Mouse (Mus musculus): ENCODE measurements around the gene Btbd16. TPM values are rescaled to one million over a fixed set of nuclear protein-coding genes. Genes with fewer than 3 reads are reported as not detected.

Btbd16 gene
- polyA plus RNA-seq, 1 experiment from 2014 or later, result not detected

DNA sequence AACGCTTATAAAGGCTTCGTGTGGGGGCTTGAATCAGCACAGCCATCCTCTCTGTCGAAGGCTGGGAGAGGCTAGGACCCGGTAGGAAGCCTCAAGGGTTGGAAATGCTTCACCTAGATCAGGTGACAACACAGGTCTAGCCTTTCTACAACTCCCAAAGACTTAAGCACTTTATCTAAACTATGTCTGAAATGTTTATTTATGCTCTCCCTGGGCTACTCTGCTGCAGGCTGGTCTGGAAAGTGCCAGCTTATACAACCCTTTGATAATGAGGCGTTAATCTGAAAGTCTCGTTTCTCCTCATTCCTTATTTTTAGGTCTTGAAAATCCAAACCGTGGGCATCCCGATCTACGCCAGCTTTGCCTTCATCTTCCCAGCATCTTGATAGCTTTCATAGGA lies 50.1 kb downstream of the Btbd16 start:
- Histone ChIP-seq H3K4me3 (ENCODE audit: low read depth, low read length) (no peak overlapping the region), H3K9ac (ENCODE audit: low read length) (no peak overlapping the region), H3K4me2 (no peak overlapping the region), H3K36me3 (ENCODE audit: control insufficient read depth, insufficient read depth, low read length) (no peaks in the 10 kb centered on the region), H3K4me1 (ENCODE audit: control insufficient read depth, insufficient read depth, low read length) (no peaks in the 10 kb centered on the region), H3K27ac (ENCODE audit: low read depth, low read length) (no peak overlapping the region), H3K27me3 (ENCODE audit: control insufficient read depth, insufficient read depth, low read length) (no peaks in the 10 kb centered on the region), H3K9me3 (ENCODE audit: control insufficient read depth, low read length) (no peaks in the 10 kb centered on the region)
- ATAC-seq (ENCODE audit: low FRiP score) (no peak), DNase-seq (ENCODE audit: low spot score, missing footprints) (no peak)
- WGBS, result 75% methylated on average over 9 of the region's 9 CpGs

DNA sequence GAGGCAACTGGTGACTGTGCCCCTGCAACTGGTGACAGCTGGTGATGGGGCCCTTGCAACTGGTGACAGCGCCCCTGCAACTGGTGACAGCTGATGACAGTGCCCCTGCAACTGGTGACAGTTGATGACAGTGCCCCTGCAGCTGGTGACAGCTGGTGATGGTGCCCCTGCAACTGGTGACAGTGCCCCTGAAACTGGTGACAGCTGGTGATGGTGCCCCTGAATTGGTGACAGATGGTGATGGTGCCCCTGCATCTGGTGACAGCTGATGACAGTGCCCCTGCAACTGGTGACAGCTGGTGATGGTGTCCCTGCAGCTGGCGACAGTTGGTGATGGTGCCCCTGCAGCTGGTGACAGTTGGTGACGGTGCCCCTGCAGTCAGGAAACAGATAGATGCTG lies 52.5 kb downstream of the Btbd16 start:
- WGBS, result 84% methylated on average over 3 of the region's 3 CpGs
- H3K27me3 ChIP-seq (ENCODE audit: control insufficient read depth, insufficient read depth, low read length), result no peaks in the 10 kb centered on the region
- no peak for DNase-seq (ENCODE audit: low spot score, missing footprints)
- no peaks in the 10 kb centered on the region for H3K9me3 ChIP-seq (ENCODE audit: control insufficient read depth, low read length)
- H3K4me2 ChIP-seq, result no peak overlapping the region
- H3K4me3 ChIP-seq (ENCODE audit: low read depth, low read length), result no peak overlapping the region
- no peak overlapping the region for H3K27ac ChIP-seq (ENCODE audit: low read depth, low read length)
- H3K36me3 ChIP-seq (ENCODE audit: control insufficient read depth, insufficient read depth, low read length), result no peaks in the 10 kb centered on the region
- no peak for ATAC-seq (ENCODE audit: low FRiP score)
- H3K4me1 ChIP-seq (ENCODE audit: control insufficient read depth, insufficient read depth, low read length), result no peaks in the 10 kb centered on the region
- no peak overlapping the region for H3K9ac ChIP-seq (ENCODE audit: low read length)

DNA sequence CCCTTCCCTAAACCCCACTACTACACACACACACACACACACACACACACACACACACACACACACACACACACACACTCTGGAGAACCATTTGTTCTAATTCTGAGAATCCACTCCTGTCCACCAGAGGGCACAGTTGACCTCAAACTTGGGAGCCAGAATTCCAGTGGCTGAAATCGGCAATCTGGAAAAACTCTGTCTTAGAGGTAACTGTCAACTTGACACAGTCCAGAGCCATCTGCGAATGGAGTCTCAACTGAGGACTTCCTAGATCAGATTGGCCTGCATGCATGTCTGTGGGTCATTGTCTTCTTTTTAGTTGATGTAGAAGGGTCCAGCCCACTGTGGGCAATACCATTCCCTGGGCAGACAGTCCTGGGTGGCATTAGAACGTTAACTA lies 53.6 kb downstream of the Btbd16 start:
- WGBS, result 63% methylated on average over 3 of the region's 3 CpGs
- ATAC-seq (ENCODE audit: low FRiP score) (0 out of 2 replicates have a peak, but pooled peaks have one; percentile 9), DNase-seq (ENCODE audit: low spot score, missing footprints) (peak; percentile 92)
- Histone ChIP-seq H3K9me3 (ENCODE audit: control insufficient read depth, low read length) (no peaks in the 10 kb centered on the region), H3K27ac (ENCODE audit: low read depth, low read length) (no peak overlapping the region), H3K4me2 (no peak overlapping the region), H3K4me1 (ENCODE audit: control insufficient read depth, insufficient read depth, low read length) (no peaks in the 10 kb centered on the region), H3K27me3 (ENCODE audit: control insufficient read depth, insufficient read depth, low read length) (no peaks in the 10 kb centered on the region), H3K36me3 (ENCODE audit: control insufficient read depth, insufficient read depth, low read length) (no peaks in the 10 kb centered on the region), H3K4me3 (ENCODE audit: low read depth, low read length) (no peak overlapping the region), H3K9ac (ENCODE audit: low read length) (no peak overlapping the region)

DNA sequence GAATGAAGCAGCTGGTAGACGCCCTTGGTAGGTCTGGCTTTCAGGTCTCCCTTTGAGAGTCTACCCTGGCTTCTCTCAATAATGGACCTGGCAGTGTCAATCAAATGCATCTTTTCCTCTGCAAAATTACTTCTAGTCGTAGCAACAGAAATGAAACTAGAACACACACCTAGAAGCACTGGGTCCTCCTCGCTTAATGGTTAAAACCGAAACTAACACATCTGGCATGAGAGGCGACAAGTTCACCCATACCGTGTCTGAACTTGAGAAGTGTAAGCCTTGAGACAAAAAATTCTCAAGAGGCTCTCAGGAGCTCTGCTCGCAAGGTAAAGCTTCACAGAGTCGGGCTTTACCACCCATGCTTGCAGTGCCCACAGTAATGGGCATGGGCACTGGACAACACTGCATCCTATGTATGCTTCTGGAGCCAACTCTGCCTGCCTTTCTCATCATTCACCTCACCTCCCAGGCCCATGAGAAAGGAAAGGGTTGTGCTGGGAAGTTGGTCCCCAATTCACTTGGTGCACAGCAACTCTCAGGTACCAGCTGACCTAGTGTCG lies 54.1 kb downstream of the Btbd16 start:
- Histone ChIP-seq H3K4me1 (ENCODE audit: control insufficient read depth, insufficient read depth, low read length) (no peaks in the 10 kb centered on the region), H3K4me2 (no peak overlapping the region), H3K4me3 (ENCODE audit: low read depth, low read length) (no peak overlapping the region), H3K36me3 (ENCODE audit: control insufficient read depth, insufficient read depth, low read length) (no peaks in the 10 kb centered on the region), H3K9me3 (ENCODE audit: control insufficient read depth, low read length) (no peaks in the 10 kb centered on the region), H3K27ac (ENCODE audit: low read depth, low read length) (no peak overlapping the region), H3K9ac (ENCODE audit: low read length) (no peak overlapping the region), H3K27me3 (ENCODE audit: control insufficient read depth, insufficient read depth, low read length) (no peaks in the 10 kb centered on the region)
- 92% methylated on average over 9 of the region's 9 CpGs for WGBS
- ATAC-seq (ENCODE audit: low FRiP score) (no peak), DNase-seq (ENCODE audit: low spot score, missing footprints) (no peak)

DNA sequence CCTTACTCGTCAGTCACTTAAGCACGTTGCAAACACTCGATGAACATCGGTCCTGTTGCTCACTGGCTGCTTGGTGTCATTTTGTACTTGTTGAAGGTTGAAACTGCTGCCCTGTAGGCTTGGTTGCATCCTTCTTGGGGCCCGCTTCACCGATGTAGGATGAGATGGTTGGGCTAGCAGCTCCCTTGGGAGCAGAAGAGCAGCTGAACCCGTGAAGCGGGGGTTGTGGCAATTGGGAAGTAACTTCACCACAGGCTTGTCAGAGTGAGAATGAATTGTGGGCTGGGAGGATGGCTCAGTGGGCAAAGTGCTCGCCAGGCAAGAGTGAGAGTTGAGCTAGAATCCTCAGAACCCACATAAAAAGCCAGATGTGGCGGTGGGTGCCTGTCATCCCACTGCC lies 54.6 kb downstream of the Btbd16 start:
- Histone ChIP-seq H3K36me3 (ENCODE audit: control insufficient read depth, insufficient read depth, low read length) (no peaks in the 10 kb centered on the region), H3K4me3 (ENCODE audit: low read depth, low read length) (no peak overlapping the region), H3K9me3 (ENCODE audit: control insufficient read depth, low read length) (no peaks in the 10 kb centered on the region), H3K27me3 (ENCODE audit: control insufficient read depth, insufficient read depth, low read length) (no peaks in the 10 kb centered on the region), H3K9ac (ENCODE audit: low read length) (no peak overlapping the region), H3K4me2 (no peak overlapping the region), H3K4me1 (ENCODE audit: control insufficient read depth, insufficient read depth, low read length) (no peaks in the 10 kb centered on the region), H3K27ac (ENCODE audit: low read depth, low read length) (no peak overlapping the region)
- DNase-seq (ENCODE audit: low spot score, missing footprints) (no peak), ATAC-seq (ENCODE audit: low FRiP score) (no peak)
- 90% methylated on average over 10 of the region's 10 CpGs for WGBS

DNA sequence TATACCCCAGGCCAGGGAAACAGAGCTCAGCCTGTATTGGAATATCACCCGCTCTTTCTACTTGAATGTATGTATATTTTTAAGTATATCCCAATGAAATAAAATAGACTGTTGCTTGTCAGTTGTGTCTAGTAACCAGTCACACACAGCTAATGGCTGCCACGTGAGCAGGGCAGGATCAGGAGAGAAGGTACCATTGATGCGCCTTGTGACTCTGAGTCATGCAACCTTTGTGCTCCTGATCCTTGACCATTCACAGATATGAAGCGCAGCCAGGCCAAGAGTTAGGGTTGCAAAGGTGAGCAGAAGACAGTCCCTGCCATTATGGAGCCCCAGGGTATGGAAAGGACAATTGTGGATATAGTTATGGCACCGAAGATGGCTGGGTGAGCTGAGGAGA lies 57.7 kb downstream of the Btbd16 start:
- H3K27ac ChIP-seq (ENCODE audit: low read depth, low read length), result no peak overlapping the region
- H3K4me3 ChIP-seq (ENCODE audit: low read depth, low read length), result no peak overlapping the region
- ATAC-seq (ENCODE audit: low FRiP score) (no peak), DNase-seq (ENCODE audit: low spot score, missing footprints) (no peak)
- H3K9ac ChIP-seq (ENCODE audit: low read length), result no peak overlapping the region
- 95% methylated on average over 5 of the region's 5 CpGs for WGBS
- peaks cover 14% of the 10 kb centered on the region for H3K4me1 ChIP-seq (ENCODE audit: control insufficient read depth, insufficient read depth, low read length)
- H3K4me2 ChIP-seq, result no peak overlapping the region
- H3K36me3 ChIP-seq (ENCODE audit: control insufficient read depth, insufficient read depth, low read length), result no peaks in the 10 kb centered on the region
- 0 out of 2 replicates have a peak, but pooled peaks cover 2% of the 10 kb centered on the region for H3K27me3 ChIP-seq (ENCODE audit: control insufficient read depth, insufficient read depth, low read length)
- no peaks in the 10 kb centered on the region for H3K9me3 ChIP-seq (ENCODE audit: control insufficient read depth, low read length)

DNA sequence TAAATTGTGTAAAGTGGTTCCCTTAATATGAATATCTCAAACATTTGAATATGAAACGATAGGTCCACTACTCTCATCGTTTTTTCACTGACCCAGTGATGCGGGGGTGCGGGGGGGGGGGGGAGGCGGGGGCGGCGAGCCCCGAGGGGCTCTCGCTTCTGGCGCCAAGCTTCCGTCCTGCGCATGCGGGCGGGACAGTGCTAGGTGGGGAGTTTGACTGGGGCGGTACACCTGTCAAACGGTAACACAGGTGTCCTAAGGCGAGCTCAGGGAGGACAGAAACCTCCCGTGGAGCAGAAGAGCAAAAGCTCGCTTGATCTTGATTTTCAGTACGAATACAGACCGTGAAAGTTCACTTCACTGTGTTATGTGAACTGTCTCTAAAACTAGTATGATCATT lies 60.4 kb downstream of the Btbd16 start:
- DNase-seq (ENCODE audit: low spot score, missing footprints), result peak; percentile 99
- Histone ChIP-seq H3K4me3 (ENCODE audit: low read depth, low read length) (no peak overlapping the region), H3K4me2 (no peak overlapping the region), H3K36me3 (ENCODE audit: control insufficient read depth, insufficient read depth, low read length) (no peaks in the 10 kb centered on the region), H3K9ac (ENCODE audit: low read length) (no peak overlapping the region), H3K4me1 (ENCODE audit: control insufficient read depth, insufficient read depth, low read length) (peaks cover 31% of the 10 kb centered on the region), H3K27me3 (ENCODE audit: control insufficient read depth, insufficient read depth, low read length) (0 out of 2 replicates have a peak, but pooled peaks cover 2% of the 10 kb centered on the region), H3K9me3 (ENCODE audit: control insufficient read depth, low read length) (no peaks in the 10 kb centered on the region), H3K27ac (ENCODE audit: low read depth, low read length) (no peak overlapping the region)
- peak; percentile 87 for ATAC-seq (ENCODE audit: low FRiP score)
- 11% methylated on average over 21 of the region's 21 CpGs for WGBS

DNA sequence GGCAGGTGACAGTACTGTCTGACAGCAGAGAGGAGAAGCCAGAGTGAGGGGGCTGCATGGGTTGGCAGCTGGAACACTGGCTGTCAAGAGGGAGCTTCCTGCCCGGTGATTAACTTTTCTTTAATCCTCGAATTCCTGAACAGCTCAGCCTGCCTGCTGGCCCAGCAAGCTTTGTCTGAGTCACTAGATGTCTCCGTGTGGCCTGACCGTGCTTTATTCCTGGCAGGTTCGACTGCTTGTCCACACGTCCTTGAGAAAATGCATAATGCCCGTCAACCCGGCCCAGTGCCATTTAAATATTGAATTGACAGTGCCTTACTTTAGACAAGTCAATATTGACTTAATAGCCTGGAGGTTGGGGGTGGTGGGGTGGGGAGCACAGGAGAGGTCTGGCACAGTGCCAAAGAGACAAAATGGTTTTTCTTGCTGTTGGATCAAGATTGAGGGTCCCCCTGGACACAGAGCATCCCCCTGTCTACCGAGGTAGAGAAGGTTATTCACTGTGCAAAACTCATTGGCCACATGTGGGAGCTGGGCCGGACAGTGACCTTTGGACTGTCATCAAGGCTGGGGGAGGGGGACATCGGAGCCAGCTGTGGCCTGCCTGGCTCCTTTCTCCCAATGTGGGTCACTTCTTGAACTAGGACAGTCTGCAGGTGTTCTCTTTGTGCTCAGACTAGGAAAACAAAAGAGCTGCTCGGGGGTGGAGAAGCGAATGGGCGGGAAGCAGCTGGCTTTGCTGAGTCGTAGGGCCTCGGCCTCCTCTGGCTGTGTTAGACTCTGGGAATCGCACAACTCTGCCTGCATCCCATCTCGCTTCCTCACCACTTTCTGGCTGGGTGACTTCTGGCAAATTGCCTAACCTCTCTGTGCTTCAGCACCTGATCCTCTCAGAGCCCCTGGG lies 61.3 kb downstream of the Btbd16 start:
- Histone ChIP-seq H3K4me1 (ENCODE audit: control insufficient read depth, insufficient read depth, low read length) (peaks cover 31% of the 10 kb centered on the region), H3K9ac (ENCODE audit: low read length) (peak overlapping the region; percentile 38; the same call in 1 of the 2 replicates), H3K4me3 (ENCODE audit: low read depth, low read length) (no peak overlapping the region), H3K4me2 (peak overlapping the region; percentile 13; the same call in 1 of the 2 replicates), H3K36me3 (ENCODE audit: control insufficient read depth, insufficient read depth, low read length) (no peaks in the 10 kb centered on the region), H3K27ac (ENCODE audit: low read depth, low read length) (peak overlapping the region; percentile 60), H3K9me3 (ENCODE audit: control insufficient read depth, low read length) (no peaks in the 10 kb centered on the region), H3K27me3 (ENCODE audit: control insufficient read depth, insufficient read depth, low read length) (0 out of 2 replicates have a peak, but pooled peaks cover 2% of the 10 kb centered on the region)
- ATAC-seq (ENCODE audit: low FRiP score) (peak; percentile 38; the same call in 1 of the 2 replicates), DNase-seq (ENCODE audit: low spot score, missing footprints) (peak; percentile 96)
- WGBS, result 4% methylated on average over 18 of the region's 18 CpGs

DNA sequence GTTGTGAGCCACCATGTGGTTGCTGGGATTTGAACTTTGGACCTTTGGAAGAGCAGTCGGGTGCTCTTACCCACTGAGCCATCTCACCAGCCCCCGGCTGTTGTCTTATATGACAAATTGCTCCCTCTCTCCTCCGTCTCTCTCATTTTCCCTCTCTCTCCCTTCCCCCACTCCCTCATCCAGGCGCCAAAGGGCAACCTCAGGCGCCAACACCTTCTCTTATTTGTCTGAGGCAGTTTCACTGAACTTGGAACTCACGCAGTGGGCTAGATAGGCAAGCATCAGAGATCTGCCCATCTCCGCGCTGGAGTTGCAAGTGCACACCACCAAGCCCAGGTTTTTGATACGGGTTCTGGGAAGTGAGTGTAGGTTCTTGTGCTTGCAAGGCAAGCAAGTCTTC lies 62.2 kb downstream of the Btbd16 start:
- peaks cover 31% of the 10 kb centered on the region for H3K4me1 ChIP-seq (ENCODE audit: control insufficient read depth, insufficient read depth, low read length)
- ATAC-seq (ENCODE audit: low FRiP score) (no peak), DNase-seq (ENCODE audit: low spot score, missing footprints) (no peak)
- no peaks in the 10 kb centered on the region for H3K9me3 ChIP-seq (ENCODE audit: control insufficient read depth, low read length)
- no peaks in the 10 kb centered on the region for H3K36me3 ChIP-seq (ENCODE audit: control insufficient read depth, insufficient read depth, low read length)
- no peak overlapping the region for H3K4me2 ChIP-seq
- WGBS, result 75% methylated on average over 9 of the region's 9 CpGs
- 0 out of 2 replicates have a peak, but pooled peaks cover 2% of the 10 kb centered on the region for H3K27me3 ChIP-seq (ENCODE audit: control insufficient read depth, insufficient read depth, low read length)
- no peak overlapping the region for H3K27ac ChIP-seq (ENCODE audit: low read depth, low read length)
- H3K4me3 ChIP-seq (ENCODE audit: low read depth, low read length), result no peak overlapping the region
- no peak overlapping the region for H3K9ac ChIP-seq (ENCODE audit: low read length)
